ENCODE assay signal across 14 mouse cellular contexts in genomic region chr6:119491006-119491405, GRCm38 (mm10). TPM values are rescaled to one million over a fixed set of nuclear protein-coding genes. Genes with fewer than 3 reads are reported as not detected.
DNase-seq lines count a peak whose midpoint lies in the region; ATAC-seq lines count a peak whose summit lies in the region.
"Had no signal": no experiment of that assay in that cellular context is flagged by ENCODE, and none has a peak within 500 bp of the region (broad histone marks: within the 10 kb centered on the region; RNA-seq: fewer than 3 reads in every experiment).

No protein-coding gene starts in this region.

- no peaks in the 10 kb centered on the region for H3K9me3 ChIP-seq in heart, embryonic 14.5 days (ENCODE audit: control insufficient read depth, low read length)
- no peaks in the 10 kb centered on the region for H3K9me3 ChIP-seq in neural tube, embryonic 11.5 days (ENCODE audit: control insufficient read depth, low read length)
- H3K9me3 ChIP-seq in midbrain, embryonic 10.5 days (replicated peaks), result peaks cover 6% of the 10 kb centered on the region; the same call in 1 of the 2 replicates
- H3K9me3 ChIP-seq: liver, embryonic 13.5 days; stomach, embryonic 15.5 days had no signal

- H3K27me3 ChIP-seq in heart, embryonic 14.5 days (ENCODE audit: control insufficient read depth, insufficient read depth, low read length), result no peaks in the 10 kb centered on the region
- H3K27me3 ChIP-seq in neural tube, embryonic 11.5 days (ENCODE audit: control insufficient read depth, insufficient read depth, low read length), result no peaks in the 10 kb centered on the region
- H3K27me3 ChIP-seq in midbrain, embryonic 10.5 days (ENCODE audit: low read depth, poor library complexity, severe bottlenecking), result peaks cover 42% of the 10 kb centered on the region
- H3K27me3 ChIP-seq: liver, embryonic 13.5 days; stomach, embryonic 15.5 days had no signal

- peaks cover 6 to 12% of the 10 kb centered on the region in 2 experiments; a peak in 3 of 4 replicates for H3K4me1 ChIP-seq in heart, embryonic 14.5 days (ENCODE audit: control insufficient read depth in 2 of 2, insufficient read depth in 2 of 2, low read length in 2 of 2)
- H3K4me1 ChIP-seq in neural tube, embryonic 11.5 days (ENCODE audit: control insufficient read depth, insufficient read depth, low read length), result peaks cover 19% of the 10 kb centered on the region
- H3K4me1 ChIP-seq in midbrain, embryonic 10.5 days, result peaks cover 50% of the 10 kb centered on the region
- H3K4me1 ChIP-seq: liver, embryonic 13.5 days had no signal

- DNase-seq in heart, adult 8-10 months (ENCODE audit: low spot score), result no peak
- no peak for DNase-seq in neural tube, embryonic 11.5 days (ENCODE audit: low spot score)
- DNase-seq in neural tube, embryonic 10.5 days (ENCODE audit: extremely low spot score, low spot score), result no peak
- peak; percentile 45 for DNase-seq in midbrain, embryonic 10.5 days (ENCODE audit: low spot score)
- DNase-seq in ovary, postnatal 36 days (ENCODE audit: low spot score), result no peak
- no peak for DNase-seq in layer of hippocampus, postnatal 36 days
- no peak for DNase-seq in urinary bladder, postnatal 36 days (ENCODE audit: low spot score in 2 of 2)
- DNase-seq: adrenal gland, postnatal 14 days; cerebellum, adult 18-20 months; kidney, adult 2 months; liver, embryonic 13.5 days had no signal

- H3K27ac ChIP-seq in heart, embryonic 14.5 days (replicated peaks in 1 of 2; ENCODE audit: control insufficient read depth in 1 of 2, insufficient read depth in 1 of 2, low read depth in 2 of 2, low read length in 2 of 2), result no peak overlapping the region
- H3K27ac ChIP-seq in neural tube, embryonic 11.5 days (ENCODE audit: low read depth, low read length), result peak overlapping the region; percentile 42; the same call in 1 of the 2 replicates
- peak overlapping the region; percentile 86 for H3K27ac ChIP-seq in midbrain, embryonic 10.5 days (replicated peaks)
- H3K27ac ChIP-seq: left cerebral cortex, adult 2 months; liver, embryonic 13.5 days; stomach, embryonic 15.5 days had no signal

- 50% methylated on average over 11 of the region's 11 CpGs for WGBS in heart, embryonic 14.5 days
- 25% methylated on average over 11 of the region's 11 CpGs for WGBS in neural tube, embryonic 11.5 days
- WGBS in midbrain, embryonic 10.5 days, result 16% methylated on average over 11 of the region's 11 CpGs

- no peak for ATAC-seq in heart, embryonic 14.5 days (ENCODE audit: insufficient number of reproducible peaks, insufficient read depth, low FRiP score, low read depth)
- ATAC-seq in neural tube, embryonic 11.5 days (ENCODE audit: insufficient read depth, low FRiP score, low TSS enrichment), result no peak

- H3K36me3 ChIP-seq in heart, embryonic 14.5 days (ENCODE audit: control insufficient read depth, insufficient read depth, low read length), result no peaks in the 10 kb centered on the region
- H3K36me3 ChIP-seq in neural tube, embryonic 11.5 days (ENCODE audit: control insufficient read depth, insufficient read depth, low read length), result no peaks in the 10 kb centered on the region
- H3K36me3 ChIP-seq in midbrain, embryonic 10.5 days, result peaks cover 7% of the 10 kb centered on the region; the same call in 1 of the 2 replicates
- H3K36me3 ChIP-seq: liver, embryonic 13.5 days; stomach, embryonic 15.5 days had no signal

- H3K4me3 ChIP-seq in heart, embryonic 14.5 days (ENCODE audit: control insufficient read depth in 1 of 2, insufficient read depth in 1 of 2, low read depth in 1 of 2, low read length in 2 of 2), result no peak overlapping the region
- H3K4me3 ChIP-seq in neural tube, embryonic 11.5 days (ENCODE audit: low read depth, low read length), result no peak overlapping the region
- peak overlapping the region; percentile 41 for H3K4me3 ChIP-seq in midbrain, embryonic 10.5 days
- H3K4me3 ChIP-seq: left cerebral cortex, adult 2 months; liver, embryonic 13.5 days; stomach, embryonic 15.5 days had no signal

- H3K4me2 ChIP-seq in heart, embryonic 14.5 days (ENCODE audit: low read length), result peak overlapping the region; percentile 43
- no peak overlapping the region for H3K4me2 ChIP-seq in neural tube, embryonic 11.5 days (ENCODE audit: low read depth)
- H3K4me2 ChIP-seq: liver, embryonic 13.5 days; stomach, embryonic 15.5 days had no signal

- H3K9ac ChIP-seq in heart, embryonic 14.5 days (ENCODE audit: low read length), result no peak overlapping the region
- H3K9ac ChIP-seq in neural tube, embryonic 11.5 days (ENCODE audit: low read length), result peak overlapping the region; percentile 11; the same call in 1 of the 2 replicates
- H3K9ac ChIP-seq: liver, embryonic 13.5 days; stomach, embryonic 15.5 days had no signal

RNA-seq across cellular contexts. Expression of gene Fbxl14, which starts 11.5 kb away (rescaled TPM):
- polyA plus RNA-seq in heart, embryonic 14.5 days (2014; fragmentation: Nextera tagmentation; extraction: Ambion mirVana), result 3.0 and 4.4 TPM in 2 replicates
- 10 to 100 TPM; 14.7 to 18.1 (median 16.2) TPM for total RNA-seq in heart, adult 8-10 months (2022)
- 5.8 and 7.2 TPM in 2 replicates for polyA plus RNA-seq in neural tube, embryonic 11.5 days (2014; fragmentation: Nextera tagmentation; extraction: Ambion mirVana)
- polyA plus RNA-seq in midbrain, embryonic 10.5 days (2016; fragmentation: Nextera tagmentation; extraction: Ambion mirVana), result 2.9 and 3.4 TPM in 2 replicates
- total RNA-seq in layer of hippocampus, postnatal 36 days (2021), result 10 to 100 TPM; 31.6 to 33.6 TPM

RNA-seq across cellular contexts. Expression of gene Wnt5b, which starts 53.1 kb away (rescaled TPM):
- 7.6 and 8.6 TPM in 2 replicates for polyA plus RNA-seq in heart, embryonic 14.5 days (2014; fragmentation: Nextera tagmentation; extraction: Ambion mirVana)
- 1 to 10 TPM; 1.6 to 3.8 (median 2.5) TPM for total RNA-seq in heart, adult 8-10 months (2022)
- 7.3 TPM in 2 replicates for polyA plus RNA-seq in neural tube, embryonic 11.5 days (2014; fragmentation: Nextera tagmentation; extraction: Ambion mirVana)
- polyA plus RNA-seq in midbrain, embryonic 10.5 days (2016; fragmentation: Nextera tagmentation; extraction: Ambion mirVana), result 15.3 and 19.0 TPM in 2 replicates
- total RNA-seq in layer of hippocampus, postnatal 36 days (2021), result 1 to 10 TPM; 1.7 to 2.2 TPM

Comparison
In these comparisons a context has a peak if more than half of its experiments do, and no peak if none do; other contexts are left out.
1. H3K27ac ChIP-seq: peak in neural tube, embryonic 11.5 days (single experiment) and midbrain, embryonic 10.5 days (single experiment); none in heart, embryonic 14.5 days (0 of 2).